Mouse (Mus musculus): ENCODE data around the gene Mvb12b. TPM values are rescaled to one million over a fixed set of nuclear protein-coding genes. Genes with fewer than 3 reads are reported as not detected.

Gene Mvb12b
- polyA plus RNA-seq, 1 experiment = 15.9 TPM

DNA sequence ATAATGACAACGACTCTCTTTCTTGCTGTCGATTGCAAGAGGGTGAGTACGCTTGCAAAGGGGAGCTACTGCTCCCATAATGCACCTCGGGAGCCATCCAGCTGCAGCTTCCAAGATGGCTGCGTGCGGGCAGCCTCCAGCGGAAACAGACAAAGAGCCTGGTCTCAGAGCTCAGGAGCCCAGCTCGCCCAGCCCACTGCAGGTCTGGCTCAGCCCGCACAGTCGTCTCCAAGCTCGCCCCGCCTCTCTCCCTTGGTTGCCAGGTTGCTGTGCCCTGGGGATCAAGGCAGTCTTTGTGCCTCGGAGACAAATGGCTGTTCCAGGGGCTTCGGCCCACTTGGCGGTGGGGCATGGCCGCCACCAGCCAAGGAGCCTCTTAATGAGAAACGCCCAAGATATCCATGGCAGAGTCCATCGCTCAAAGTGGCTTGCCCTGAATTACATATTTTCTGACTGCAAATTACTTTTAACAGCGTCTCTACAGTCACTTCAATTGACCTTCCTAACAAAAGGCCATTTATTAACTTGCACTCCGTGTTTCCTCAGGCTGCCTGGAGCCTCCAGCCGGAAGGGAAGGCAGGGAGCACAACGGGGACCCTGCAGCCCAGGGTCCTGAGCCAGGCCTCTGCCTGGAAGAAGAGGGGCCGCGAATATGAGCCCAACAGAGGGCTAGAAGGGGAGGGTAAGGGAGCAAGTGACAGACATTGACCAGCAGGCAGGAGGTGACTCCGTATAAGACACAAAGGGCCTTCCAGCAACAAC, 11.0 kb downstream of the Mvb12b start:
- H3K79me2 ChIP-seq (ENCODE audit: control insufficient read depth, insufficient read depth) = peaks cover 28% of the 10 kb centered on the region
- peaks cover 21% of the 10 kb centered on the region for H3K36me3 ChIP-seq (ENCODE audit: control insufficient read depth, insufficient read depth)
- H3K79me3 ChIP-seq (ENCODE audit: low read depth) = peaks cover 9% of the 10 kb centered on the region
- no peak for TF ChIP-seq CEBPB (IDR thresholded peaks at IDR 0.05; ENCODE audit: low read depth)
- TF ChIP-seq CTCF (IDR thresholded peaks at IDR 0.05; ENCODE audit: control insufficient read depth, insufficient read depth, insufficient read length) = no peak
- TF ChIP-seq MYOG (IDR thresholded peaks at IDR 0.05; ENCODE audit: control insufficient read depth, extremely low read depth, insufficient read length) = no peak
- no peaks in the 10 kb centered on the region for H3K27me3 ChIP-seq (ENCODE audit: control insufficient read depth, insufficient read depth, insufficient read length)
- H3K4me3 ChIP-seq (ENCODE audit: insufficient read depth, poor library complexity, severe bottlenecking) = no peak overlapping the region
- no peak overlapping the region for H3ac ChIP-seq (ENCODE audit: control insufficient read depth, insufficient read length, low read depth)

GRCm38 (mm10) chr2:33875594-33875993, 12.2 kb downstream of the Mvb12b start:
- H3K4me3 ChIP-seq (ENCODE audit: insufficient read depth, poor library complexity, severe bottlenecking) = no peak overlapping the region

GRCm38 (mm10) chr2:33874856-33875576, 12.7 kb downstream of the Mvb12b start:
- Histone ChIP-seq H3K27me3 (ENCODE audit: control insufficient read depth, insufficient read depth, insufficient read length) (no peaks in the 10 kb centered on the region), H3K36me3 (ENCODE audit: control insufficient read depth, insufficient read depth) (peaks cover 25% of the 10 kb centered on the region), H3ac (ENCODE audit: control insufficient read depth, insufficient read length, low read depth) (no peak overlapping the region), H3K4me3 (ENCODE audit: insufficient read depth, poor library complexity, severe bottlenecking) (no peak overlapping the region), H3K79me2 (ENCODE audit: control insufficient read depth, insufficient read depth) (peaks cover 11% of the 10 kb centered on the region), H3K79me3 (ENCODE audit: low read depth) (peaks cover 4% of the 10 kb centered on the region)
- TF ChIP-seq CEBPB (IDR thresholded peaks at IDR 0.05; ENCODE audit: low read depth) (no peak), USF1 (IDR thresholded peaks at IDR 0.05; ENCODE audit: low read depth) (no peak), MAX (IDR thresholded peaks at IDR 0.05) (no peak), FOSL1 (IDR thresholded peaks at IDR 0.05; ENCODE audit: insufficient read depth, low read length, poor library complexity, severe bottlenecking) (no peak), CTCF (IDR thresholded peaks at IDR 0.05; ENCODE audit: control insufficient read depth, insufficient read depth, insufficient read length) (no peak), MYOD1 (IDR thresholded peaks at IDR 0.05; ENCODE audit: control insufficient read depth, insufficient read length, low read depth) (no peak), MYOG (IDR thresholded peaks at IDR 0.05; ENCODE audit: control insufficient read depth, extremely low read depth, insufficient read length) (no peak)

More at GRCm38 (mm10) chr2:33875594-33875993, 12.2 kb downstream of the Mvb12b start:
- TF ChIP-seq MAX (IDR thresholded peaks at IDR 0.05) (no peak), MYOD1 (IDR thresholded peaks at IDR 0.05; ENCODE audit: control insufficient read depth, insufficient read length, low read depth) (no peak)
- Histone ChIP-seq H3K79me2 (ENCODE audit: control insufficient read depth, insufficient read depth) (peaks cover 16% of the 10 kb centered on the region), H3ac (ENCODE audit: control insufficient read depth, insufficient read length, low read depth) (no peak overlapping the region), H3K79me3 (ENCODE audit: low read depth) (peaks cover 7% of the 10 kb centered on the region), H3K27me3 (ENCODE audit: control insufficient read depth, insufficient read depth, insufficient read length) (no peaks in the 10 kb centered on the region), H3K36me3 (ENCODE audit: control insufficient read depth, insufficient read depth) (peaks cover 25% of the 10 kb centered on the region)

DNA sequence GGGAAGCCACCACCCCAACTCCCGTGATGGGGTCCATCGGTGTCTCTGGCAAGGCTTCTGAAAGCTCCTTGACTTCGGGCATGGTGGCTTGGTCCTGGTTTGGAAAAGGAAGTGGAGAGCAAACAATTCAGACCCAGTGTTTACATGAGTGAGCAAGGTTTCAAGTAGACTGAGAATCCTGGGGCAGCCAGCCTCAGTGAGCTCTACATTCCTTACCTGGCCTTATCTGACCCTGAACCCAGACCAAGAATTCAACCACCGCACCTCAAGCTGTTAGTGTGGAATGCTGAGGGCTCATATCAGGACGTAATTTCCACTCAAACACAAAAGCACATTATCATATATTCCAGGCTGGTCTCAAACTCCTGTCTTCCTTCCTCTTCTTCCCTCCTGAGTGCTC, 13.4 kb downstream of the Mvb12b start:
- TF ChIP-seq FOSL1 (IDR thresholded peaks at IDR 0.05; ENCODE audit: insufficient read depth, low read length, poor library complexity, severe bottlenecking) (no peak), MYOD1 (IDR thresholded peaks at IDR 0.05; ENCODE audit: control insufficient read depth, insufficient read length, low read depth) (no peak), CTCF (IDR thresholded peaks at IDR 0.05; ENCODE audit: control insufficient read depth, insufficient read depth, insufficient read length) (no peak), CEBPB (IDR thresholded peaks at IDR 0.05; ENCODE audit: low read depth) (no peak), MAX (IDR thresholded peaks at IDR 0.05) (no peak), USF1 (IDR thresholded peaks at IDR 0.05; ENCODE audit: low read depth) (no peak), MYOG (IDR thresholded peaks at IDR 0.05; ENCODE audit: control insufficient read depth, extremely low read depth, insufficient read length) (no peak)
- Histone ChIP-seq H3K4me3 (ENCODE audit: insufficient read depth, poor library complexity, severe bottlenecking) (no peak overlapping the region), H3K36me3 (ENCODE audit: control insufficient read depth, insufficient read depth) (peaks cover 25% of the 10 kb centered on the region), H3ac (ENCODE audit: control insufficient read depth, insufficient read length, low read depth) (no peak overlapping the region), H3K79me3 (ENCODE audit: low read depth) (peaks cover 4% of the 10 kb centered on the region), H3K27me3 (ENCODE audit: control insufficient read depth, insufficient read depth, insufficient read length) (no peaks in the 10 kb centered on the region), H3K79me2 (ENCODE audit: control insufficient read depth, insufficient read depth) (peaks cover 4% of the 10 kb centered on the region)

DNA sequence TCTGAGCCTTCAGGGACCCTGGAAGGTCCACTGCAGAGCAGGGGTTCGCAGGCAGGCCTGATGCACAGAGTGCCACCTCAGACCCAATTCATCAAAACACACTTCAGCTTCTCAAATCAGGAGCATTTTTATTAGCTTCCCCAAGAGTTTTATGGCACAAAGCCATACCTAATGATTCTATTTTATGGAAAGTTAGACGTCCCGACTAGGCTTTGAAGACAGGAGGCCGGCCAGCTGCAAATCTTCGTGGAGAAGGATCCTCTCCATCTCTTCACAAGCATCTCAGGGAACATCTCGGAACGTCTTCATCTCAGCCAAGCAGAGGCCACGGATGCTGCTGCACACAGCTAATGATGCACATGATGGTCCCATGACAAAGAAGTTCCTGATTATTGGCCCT, 14.2 kb downstream of the Mvb12b start:
- Histone ChIP-seq H3K27me3 (ENCODE audit: control insufficient read depth, insufficient read depth, insufficient read length) (no peaks in the 10 kb centered on the region), H3ac (ENCODE audit: control insufficient read depth, insufficient read length, low read depth) (no peak overlapping the region), H3K4me3 (ENCODE audit: insufficient read depth, poor library complexity, severe bottlenecking) (no peak overlapping the region), H3K79me2 (ENCODE audit: control insufficient read depth, insufficient read depth) (no peaks in the 10 kb centered on the region), H3K79me3 (ENCODE audit: low read depth) (peaks cover 4% of the 10 kb centered on the region), H3K36me3 (ENCODE audit: control insufficient read depth, insufficient read depth) (peaks cover 25% of the 10 kb centered on the region)
- TF ChIP-seq MAX (IDR thresholded peaks at IDR 0.05) (no peak), CEBPB (IDR thresholded peaks at IDR 0.05; ENCODE audit: low read depth) (no peak), CTCF (IDR thresholded peaks at IDR 0.05; ENCODE audit: control insufficient read depth, insufficient read depth, insufficient read length) (no peak), USF1 (IDR thresholded peaks at IDR 0.05; ENCODE audit: low read depth) (no peak), MYOD1 (IDR thresholded peaks at IDR 0.05; ENCODE audit: control insufficient read depth, insufficient read length, low read depth) (no peak), MYOG (IDR thresholded peaks at IDR 0.05; ENCODE audit: control insufficient read depth, extremely low read depth, insufficient read length) (no peak), FOSL1 (IDR thresholded peaks at IDR 0.05; ENCODE audit: insufficient read depth, low read length, poor library complexity, severe bottlenecking) (no peak)
